Mouse (Mus musculus) myocyte (in vitro differentiated cells): Measurements from ENCODE around the gene Lcp1.

ENCODE experiments used
- CEBPB ChIP-seq: IDR thresholded peaks from 2 replicates; pipeline ENCODE4 v1.6.1; 2011; ENCODE audit warnings: mild to moderate bottlenecking, moderate library complexity; ENCODE audit not compliant: poor library complexity, insufficient read depth, severe bottlenecking
- E2F4 ChIP-seq: IDR thresholded peaks from one replicate; pipeline ENCODE4 v1.6.1; 2011; ENCODE audit warnings: mild to moderate bottlenecking, control low read depth, moderate library complexity; ENCODE audit not compliant: insufficient read depth
- MAX ChIP-seq: IDR thresholded peaks from one replicate; pipeline ENCODE4 v1.6.1; 2011; ENCODE audit warnings: low read depth, mild to moderate bottlenecking, control low read depth
- MYOD1 ChIP-seq, 3 experiments: IDR thresholded peaks; one replicate each; pipeline ENCODE4 v1.6.1; 2011; ENCODE audit warnings: control low read depth in 2 of 3, low read depth in 2 of 3, mild to moderate bottlenecking in 2 of 3, moderate library complexity in 1 of 3; ENCODE audit not compliant: insufficient read length in 2 of 3, control insufficient read depth in 1 of 3
- MYOG ChIP-seq, 3 experiments: IDR thresholded peaks; one replicate each; pipeline ENCODE4 v1.6.1; 2011; ENCODE audit warnings: control low read depth in 2 of 3, low read depth in 2 of 3, mild to moderate bottlenecking in 2 of 3; ENCODE audit not compliant: insufficient read length in 2 of 3, control insufficient read depth in 1 of 3, insufficient read depth in 1 of 3
- POLR2A ChIP-seq: IDR thresholded peaks from one replicate; pipeline ENCODE4 v1.6.1; 2011; ENCODE audit warnings: low read depth, mild to moderate bottlenecking, control low read depth, moderate library complexity; ENCODE audit not compliant: insufficient read length
- POLR2AphosphoS2 ChIP-seq: IDR thresholded peaks from one replicate; pipeline ENCODE4 v1.6.1; 2011; ENCODE audit warnings: low read depth, control low read depth; ENCODE audit not compliant: insufficient read length
- REST ChIP-seq: IDR thresholded peaks from one replicate; pipeline ENCODE4 v1.6.1; 2011; ENCODE audit warnings: mild to moderate bottlenecking, control low read depth, moderate library complexity; ENCODE audit not compliant: insufficient read depth, insufficient read length
- TCF12 ChIP-seq: IDR thresholded peaks from one replicate; pipeline ENCODE4 v1.6.1; 2011; ENCODE audit warnings: mild to moderate bottlenecking, control low read depth; ENCODE audit not compliant: poor library complexity, insufficient read depth, severe bottlenecking
- TCF3 ChIP-seq: IDR thresholded peaks from one replicate; pipeline ENCODE4 v1.6.1; 2011; ENCODE audit warnings: low read depth, control low read depth; ENCODE audit not compliant: insufficient read length
- USF1 ChIP-seq: IDR thresholded peaks from one replicate; pipeline ENCODE4 v1.6.1; 2011; ENCODE audit warnings: low read depth, mild to moderate bottlenecking, control low read depth, moderate library complexity

DNA sequence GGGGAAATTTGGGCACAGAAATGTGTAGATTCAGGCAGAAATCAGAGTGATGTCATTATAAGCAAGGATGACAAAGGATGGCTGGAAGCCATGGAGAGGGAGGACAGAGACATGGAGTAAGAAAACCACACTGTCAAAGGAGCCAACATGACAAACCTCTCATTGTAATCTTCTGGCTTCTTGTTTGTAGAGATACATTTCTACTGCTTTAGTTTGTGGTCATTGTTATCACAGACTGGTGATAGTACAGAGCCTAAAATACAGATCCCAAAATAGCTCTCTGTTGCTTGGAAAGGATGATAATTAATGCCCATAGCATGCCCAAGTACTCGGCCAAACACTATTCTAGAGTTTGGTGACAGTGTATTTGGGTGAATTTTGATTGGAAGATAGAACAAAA lies 39.6 kb downstream of the Lcp1 start:
- TF ChIP-seq POLR2AphosphoS2: no peak
- no peak for TF ChIP-seq POLR2A
- no peak for TF ChIP-seq CEBPB
- no peak for TF ChIP-seq MYOD1 (IDR thresholded peaks at IDR 0.05; ENCODE audit: control insufficient read depth in 1 of 3, insufficient read length in 2 of 3, low read depth in 2 of 3)
- no peak for TF ChIP-seq USF1
- TF ChIP-seq MAX: no peak
- no peak for TF ChIP-seq MYOG (IDR thresholded peaks at IDR 0.05; ENCODE audit: control insufficient read depth in 1 of 3, insufficient read depth in 1 of 3, insufficient read length in 2 of 3, low read depth in 2 of 3)
- no peak for TF ChIP-seq TCF12
- no peak for TF ChIP-seq TCF3
- TF ChIP-seq E2F4: no peak
- TF ChIP-seq REST: no peak
